Mouse (Mus musculus) hematopoietic stem cell, adult 5-6 weeks (primary cell): ENCODE measurements at regions not wholly inside any gene's neighbourhood (a gene's known extent, or its start where the extent isn't known, plus 50 kb on each side); places are given as distances from the start of the nearest gene placed in this dataset.

Source experiments
- ATAC-seq, 2 experiments: fragments of 125-278 bp in 1 of 2; replicated peaks in 1 of 2; 2 replicates each; pipeline ENCODE4 v1.8.0; 2016 to 2017; ENCODE audit warnings: inconsistent platforms in 2 of 2, mild to moderate bottlenecking in 2 of 2, moderate number of reproducible peaks in 2 of 2, low read depth in 1 of 2, moderate TSS enrichment in 1 of 2; ENCODE audit not compliant: low FRiP score in 2 of 2, poor library complexity in 2 of 2, severe bottlenecking in 2 of 2, insufficient read depth in 1 of 2, low TSS enrichment in 1 of 2

- no peak for ATAC-seq
Observed at GRCm38 (mm10) chr1:77267311-77268003, 247.4 kb downstream of the Epha4 start.

DNA sequence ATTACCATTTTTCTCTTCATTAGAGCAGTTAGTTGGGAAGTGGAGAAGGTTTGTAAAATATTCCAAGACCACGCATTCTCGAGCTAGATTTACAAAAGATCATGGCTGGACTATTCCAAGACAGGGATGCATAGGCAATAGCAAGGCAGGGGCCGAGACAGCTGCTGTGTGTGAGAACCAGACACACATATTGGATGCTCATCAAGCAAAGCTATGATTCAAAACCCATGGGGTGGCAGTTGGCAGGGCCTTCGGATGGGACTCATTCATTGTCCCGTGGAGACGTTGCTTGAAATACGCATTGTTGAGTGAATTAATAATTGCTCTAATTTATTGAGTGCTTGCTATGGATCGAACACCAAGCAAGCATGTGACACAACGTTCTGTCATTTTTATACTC lies 239.6 kb downstream of the Epha4 start:
- no peak for ATAC-seq

- no peak for ATAC-seq
Observed at GRCm38 (mm10) chr1:77279566-77279965, 235.3 kb downstream of the Epha4 start.

- no peak; a peak in 1 of 4 replicates for ATAC-seq
Observed at GRCm38 (mm10) chr1:77280373-77281038, 234.4 kb downstream of the Epha4 start.

GRCm38 (mm10) chr1:77281741-77282140 lies 233.1 kb downstream of the Epha4 start:
- ATAC-seq = no peak

DNA sequence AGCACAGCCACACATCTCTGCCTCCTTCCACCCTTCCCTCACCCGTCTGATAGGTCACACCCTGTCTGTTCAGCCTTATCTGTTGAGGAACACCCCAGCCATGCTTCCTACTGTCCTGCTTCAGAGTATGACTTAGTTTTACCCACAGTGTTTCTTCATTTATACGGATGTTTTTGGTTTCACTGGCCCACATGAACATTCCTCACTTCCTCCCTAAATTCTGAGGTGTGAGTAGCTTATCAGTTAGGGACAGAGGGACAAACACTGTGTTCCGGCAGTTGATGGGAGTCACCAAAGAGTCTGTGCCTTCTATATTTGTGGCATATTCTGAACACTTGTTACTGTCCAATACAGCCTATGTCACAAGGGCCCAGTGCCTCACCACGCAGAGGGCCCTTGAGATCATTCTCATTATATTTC lies 216.2 kb downstream of the Epha4 start:
- peak; percentile 79 to 87 for ATAC-seq

DNA sequence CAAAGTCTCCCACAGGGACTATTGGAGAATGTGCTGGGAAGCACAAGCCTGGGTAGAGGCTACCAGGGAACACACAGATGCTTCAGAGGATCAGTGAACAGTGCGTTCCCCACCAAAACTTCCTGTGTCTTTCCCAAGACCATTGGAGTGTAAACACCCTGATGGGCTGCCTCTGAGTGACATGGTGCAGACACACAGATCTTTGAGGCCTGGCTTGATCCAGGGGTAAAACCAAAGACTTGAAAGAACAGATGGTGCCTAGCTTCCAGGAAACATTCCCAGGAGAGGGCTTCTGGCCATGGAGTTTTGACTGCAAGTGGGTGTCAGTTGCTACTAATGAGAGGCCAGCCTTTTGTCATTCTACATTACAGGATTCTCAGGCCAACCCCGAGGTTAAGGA lies 214.1 kb downstream of the Epha4 start:
- no peak for ATAC-seq

DNA sequence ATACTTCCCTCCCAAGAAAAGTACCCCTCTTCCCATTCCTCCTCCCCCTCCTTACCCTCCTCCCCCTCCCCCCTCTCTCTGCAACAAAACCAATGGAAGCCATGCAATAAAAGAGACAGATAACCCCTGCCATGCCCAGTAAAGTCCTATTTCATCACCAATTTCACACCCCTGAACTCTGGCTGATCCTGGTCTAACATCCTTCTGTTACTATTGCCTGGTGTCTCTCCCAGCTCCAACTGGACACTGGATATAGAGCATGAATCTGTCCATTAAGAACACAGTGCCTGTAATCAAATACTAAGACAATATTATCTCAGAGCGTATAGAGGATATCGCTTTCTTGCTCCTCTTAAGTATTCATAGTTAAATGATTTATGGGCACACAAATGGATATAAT lies 210.1 kb downstream of the Epha4 start:
- ATAC-seq = no peak

GRCm38 (mm10) chr1:77307745-77308144 lies 207.1 kb downstream of the Epha4 start:
- no peak for ATAC-seq

- no peak for ATAC-seq
Observed at GRCm38 (mm10) chr1:77313119-77313518, 201.8 kb downstream of the Epha4 start.

GRCm38 (mm10) chr1:77315347-77315746 lies 199.5 kb downstream of the Epha4 start:
- no peak for ATAC-seq

- no peak for ATAC-seq
Observed at GRCm38 (mm10) chr1:77316198-77316597, 198.7 kb downstream of the Epha4 start.
